Mouse (Mus musculus) limb, embryonic 14.5 days (tissue): ENCODE measurements at regions not wholly inside any gene's neighbourhood (a gene's known extent, or its start where the extent isn't known, plus 50 kb on each side); places are given as distances from the start of the nearest gene placed in this dataset.
"Not testable (repeated sequence)": the region's sequence is repeated elsewhere in the genome, so short reads cannot be mapped to it uniquely, and the experiment has no call there.

Experiments
- ATAC-seq: fragments of 200-750 bp; cut with Nextera tagmentation; 2 replicates; pipeline ENCODE4 v1.8.0; 2017; ENCODE audit warnings: low read depth, moderate number of reproducible peaks, moderate TSS enrichment; ENCODE audit not compliant: low FRiP score
- DNase-seq: peaks from one replicate; pipeline ENCODE4 v3.0.0-alpha.2; 2015; ENCODE audit warnings: low spot score
- H3K27ac ChIP-seq: fragments of 300-500 bp; sonication (generic); replicated peaks from 2 replicates; pipeline ENCODE4 v1.5.1; 2014; ENCODE audit warnings: low read depth, mild to moderate bottlenecking, low read length, moderate library complexity, mixed read lengths
- H3K27me3 ChIP-seq: fragments of 300-500 bp; sonication (generic); 2 replicates; pipeline ENCODE4 v1.6.1; 2014; ENCODE audit warnings: low read length, mixed read lengths; ENCODE audit not compliant: control insufficient read depth, insufficient read depth
- H3K36me3 ChIP-seq: fragments of 300-500 bp; sonication (generic); 2 replicates; pipeline ENCODE4 v1.6.1; 2014; ENCODE audit warnings: mild to moderate bottlenecking, low read length, moderate library complexity, mixed read lengths; ENCODE audit not compliant: control insufficient read depth, insufficient read depth
- H3K4me1 ChIP-seq: fragments of 300-500 bp; sonication (generic); 2 replicates; pipeline ENCODE4 v1.6.1; 2014; ENCODE audit warnings: antibody characterized with exemption, low read length, mixed read lengths; ENCODE audit not compliant: control insufficient read depth, insufficient read depth
- H3K4me2 ChIP-seq: fragments of 300-500 bp; sonication (generic); replicated peaks from 2 replicates; pipeline ENCODE4 v1.6.1; 2014; ENCODE audit warnings: low read depth, mild to moderate bottlenecking, low read length, moderate library complexity; ENCODE audit not compliant: severe bottlenecking
- H3K4me3 ChIP-seq: fragments of 300-500 bp; sonication (generic); replicated peaks from 2 replicates; pipeline ENCODE4 v1.5.1; 2014; ENCODE audit warnings: low read length
- H3K9ac ChIP-seq: fragments of 300-500 bp; sonication (generic); 2 replicates; pipeline ENCODE4 v1.6.1; 2014; ENCODE audit warnings: mild to moderate bottlenecking, low read depth, low read length, moderate library complexity; ENCODE audit not compliant: severe bottlenecking
- H3K9me3 ChIP-seq: fragments of 300-500 bp; sonication (generic); 2 replicates; pipeline ENCODE4 v1.6.1; 2016; ENCODE audit warnings: low read length; ENCODE audit not compliant: control insufficient read depth
- POLR2A ChIP-seq: fragments of 200-500 bp; IDR thresholded peaks from 2 replicates; pipeline ENCODE4 v1.8.0; 2012; ENCODE audit warnings: inconsistent platforms, mild to moderate bottlenecking, moderate library complexity, borderline replicate concordance; ENCODE audit not compliant: insufficient read depth, insufficient read length; ENCODE audit errors: extremely low read depth
- WGBS: fragments of 180-500 bp; shearing (Covaris S2); extraction: QIAGEN DNeasy Blood & Tissue Kit; methylation state at CpG from one replicate; pipeline ENCODE4 v1.1.7; 2014; 5-methylcytosine and 5-hydroxymethylcytosine counted together

GRCm38 (mm10) chr6:37642066-37642465 lies 112.1 kb downstream of the Akr1d1 start:
- Histone ChIP-seq H3K4me3 (no peak overlapping the region), H3K27ac (no peak overlapping the region), H3K9me3 (no peaks in the 10 kb centered on the region), H3K27me3 (no peaks in the 10 kb centered on the region), H3K4me1 (no peaks in the 10 kb centered on the region), H3K36me3 (no peaks in the 10 kb centered on the region), H3K9ac (no peak overlapping the region), H3K4me2 (no peak overlapping the region)
- no peak for ATAC-seq
- 18% methylated on average over 4 of the region's 4 CpGs for WGBS
- TF ChIP-seq POLR2A, result no peak
- DNase-seq, result no peak

GRCm38 (mm10) chr6:37642701-37643121 lies 112.7 kb downstream of the Akr1d1 start:
- H3K4me2 ChIP-seq, result no peak overlapping the region
- TF ChIP-seq POLR2A, result no peak
- no peaks in the 10 kb centered on the region for H3K4me1 ChIP-seq
- 50% methylated on average over 8 of the region's 8 CpGs for WGBS
- DNase-seq (peak; percentile 56), ATAC-seq (no peak)
- no peak overlapping the region for H3K9ac ChIP-seq
- H3K27me3 ChIP-seq, result no peaks in the 10 kb centered on the region
- H3K36me3 ChIP-seq, result no peaks in the 10 kb centered on the region
- H3K4me3 ChIP-seq, result no peak overlapping the region
- H3K27ac ChIP-seq, result no peak overlapping the region
- no peaks in the 10 kb centered on the region for H3K9me3 ChIP-seq

GRCm38 (mm10) chr6:37643176-37643575 lies 113.2 kb downstream of the Akr1d1 start:
- DNase-seq, result no peak
- Histone ChIP-seq H3K9me3 (no peaks in the 10 kb centered on the region), H3K36me3 (no peaks in the 10 kb centered on the region), H3K4me2 (no peak overlapping the region), H3K27me3 (no peaks in the 10 kb centered on the region), H3K4me1 (no peaks in the 10 kb centered on the region), H3K4me3 (no peak overlapping the region), H3K27ac (no peak overlapping the region), H3K9ac (no peak overlapping the region)
- ATAC-seq, result no peak
- TF ChIP-seq POLR2A, result no peak
- 71% methylated on average over 4 of the region's 4 CpGs for WGBS

DNA sequence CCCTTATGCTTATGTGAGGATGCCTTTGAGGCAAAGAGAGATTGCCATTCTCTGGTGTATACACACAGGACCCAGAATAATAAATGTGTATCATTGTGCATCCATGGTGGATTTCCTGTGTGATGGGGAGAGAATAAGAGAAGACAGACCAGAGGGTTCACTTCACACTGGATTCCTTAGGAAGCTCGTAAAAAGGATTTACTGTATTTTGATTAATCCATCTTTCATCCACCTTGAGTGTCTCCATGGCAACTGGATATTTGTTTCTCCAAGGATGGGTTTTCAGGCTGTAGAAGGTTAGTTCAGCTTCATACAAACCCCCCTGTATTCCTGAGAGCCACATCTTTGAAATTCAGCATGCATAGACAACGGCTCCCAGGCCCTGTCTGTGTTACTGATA lies 113.7 kb downstream of the Akr1d1 start:
- Histone ChIP-seq H3K9ac (no peak overlapping the region), H3K27me3 (no peaks in the 10 kb centered on the region), H3K4me2 (no peak overlapping the region), H3K27ac (no peak overlapping the region), H3K9me3 (no peaks in the 10 kb centered on the region), H3K4me1 (no peaks in the 10 kb centered on the region), H3K4me3 (no peak overlapping the region), H3K36me3 (no peaks in the 10 kb centered on the region)
- 63% methylated on average over 2 of the region's 2 CpGs for WGBS
- DNase-seq (no peak), ATAC-seq (peak; percentile 15; the same call in 1 of the 2 replicates)
- TF ChIP-seq POLR2A, result no peak

DNA sequence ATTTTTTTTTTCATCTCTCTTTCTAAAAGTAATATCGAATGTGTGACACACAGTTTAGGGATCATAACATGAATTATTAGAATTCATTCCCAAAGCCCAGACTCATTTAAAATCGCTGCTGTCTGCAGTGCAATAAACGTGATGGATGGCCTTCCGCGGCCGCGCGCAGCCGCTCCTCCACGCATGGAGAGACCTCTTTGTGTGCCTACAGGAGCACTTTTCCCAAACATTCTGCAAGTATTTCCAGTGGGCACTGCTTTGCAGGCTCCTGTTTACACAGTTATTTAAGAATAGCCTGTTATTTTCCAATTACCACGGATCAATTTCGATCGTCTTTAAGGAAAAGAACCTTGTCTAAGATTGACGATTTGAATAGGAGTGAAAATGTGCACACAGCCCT lies 115.6 kb downstream of the Akr1d1 start:
- no peak for ATAC-seq
- Histone ChIP-seq H3K27me3 (no peaks in the 10 kb centered on the region), H3K9me3 (no peaks in the 10 kb centered on the region), H3K27ac (no peak overlapping the region), H3K4me3 (no peak overlapping the region), H3K36me3 (no peaks in the 10 kb centered on the region), H3K4me2 (0 out of 2 replicates have a peak overlapping the region, but pooled peaks have one; percentile 29), H3K9ac (no peak overlapping the region; the same call in 1 of the 2 replicates), H3K4me1 (no peaks in the 10 kb centered on the region)
- no peak for TF ChIP-seq POLR2A
- WGBS, result 39% methylated on average over 14 of the region's 14 CpGs
- DNase-seq, result no peak

DNA sequence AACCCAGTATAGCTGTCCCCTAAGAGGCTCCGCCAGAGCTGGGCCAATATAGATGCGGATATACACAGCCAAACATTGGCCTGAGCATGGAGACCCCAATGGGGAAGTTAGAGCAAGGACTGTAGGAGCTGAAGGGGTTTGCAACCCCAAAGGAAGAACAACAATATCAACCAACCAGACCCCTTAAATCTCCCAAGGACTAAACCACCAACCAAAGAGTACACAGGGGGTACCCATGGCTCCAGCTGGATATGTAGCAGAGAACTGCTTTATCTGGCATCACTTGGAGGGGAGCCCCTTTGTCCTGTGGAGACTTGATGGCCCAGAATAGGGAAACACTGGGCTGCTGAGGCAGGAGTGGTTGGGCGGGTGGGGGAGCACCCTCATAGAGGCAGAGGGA lies 127.3 kb downstream of the Akr1d1 start:
- H3K27ac ChIP-seq, H3K4me3 ChIP-seq, H3K36me3 ChIP-seq, H3K9ac ChIP-seq, H3K27me3 ChIP-seq, H3K9me3 ChIP-seq, H3K4me1 ChIP-seq, ATAC-seq, DNase-seq, H3K4me2 ChIP-seq: not testable (repeated sequence)
- 94% methylated on average over 3 of the region's 3 CpGs for WGBS
